Mouse (Mus musculus): ENCODE results near the gene Rasl10a. TPM values are rescaled to one million over a fixed set of nuclear protein-coding genes. Genes with fewer than 3 reads are reported as not detected.

Rasl10a gene
- total RNA-seq (2014; rRNA removed) (2.3 and 6.8 TPM in 2 replicates), polyA plus RNA-seq (2015; fragmentation: Nextera tagmentation; extraction: Ambion mirVana) (4.5 and 5.3 TPM in 2 replicates)

DNA sequence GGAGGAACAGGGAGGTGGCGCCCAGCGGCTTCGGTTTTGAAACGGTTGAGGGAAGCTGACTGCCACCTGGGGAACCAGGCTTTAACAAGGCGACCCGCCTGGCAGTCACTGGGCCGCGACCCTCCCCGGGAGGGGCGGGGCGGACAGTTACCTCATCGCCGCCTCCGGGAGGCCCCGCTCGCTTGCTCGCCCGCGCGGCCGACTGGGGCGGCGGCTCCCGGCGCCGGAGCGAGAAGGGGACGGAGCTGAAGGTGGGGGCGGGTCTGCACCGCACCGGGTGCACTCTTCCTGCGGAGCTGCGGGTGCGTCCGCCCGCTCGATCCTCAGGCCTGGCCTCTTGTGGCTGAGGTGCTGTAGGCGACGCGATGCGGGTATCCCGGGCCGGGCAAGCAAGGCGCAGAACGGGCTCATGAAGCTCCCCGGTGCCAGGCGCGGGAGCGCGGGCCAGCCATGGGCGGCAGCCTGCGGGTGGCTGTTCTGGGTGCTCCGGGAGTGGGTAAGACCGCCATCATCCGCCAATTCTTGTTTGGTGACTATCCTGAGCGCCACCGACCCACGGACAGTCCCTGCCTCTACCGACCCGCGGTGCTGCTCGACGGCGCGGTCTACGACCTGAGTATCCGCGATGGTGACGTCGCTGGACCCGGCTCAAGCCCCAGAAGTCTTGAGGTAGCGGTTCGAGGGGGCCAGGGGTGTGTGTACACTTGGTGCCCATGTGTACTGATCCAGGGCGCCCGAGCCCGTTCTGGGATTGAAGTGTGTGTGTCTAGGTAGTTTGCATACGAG, at the start of gene Rasl10a:
Rasl10a (plus strand) TSS at position 273 of the 786 bp plus-strand sequence.
- ATAC-seq (peak; percentile 7; the same call in 1 of the 2 replicates), DNase-seq (peak; percentile 45)
- Histone ChIP-seq H3K9me3 (ENCODE audit: low read length) (no peaks in the 10 kb centered on the region), H3K36me3 (ENCODE audit: insufficient read depth) (peaks cover 8% of the 10 kb centered on the region; the same call in 1 of the 2 replicates), H3K4me3 (ENCODE audit: low read depth, low read length) (peak within 1 kb of the TSS; percentile 47), H3K27ac (ENCODE audit: low read depth, low read length) (no peak within 1 kb of the TSS), H3K27me3 (ENCODE audit: insufficient read depth, low read length) (peaks cover 50% of the 10 kb centered on the region), H3K9ac (peak within 1 kb of the TSS; percentile 60), H3K4me2 (ENCODE audit: low read depth) (peak within 1 kb of the TSS; percentile 87), H3K4me1 (ENCODE audit: insufficient read depth) (peaks cover 23% of the 10 kb centered on the region)
- no peak for TF ChIP-seq CTCF (IDR thresholded peaks at IDR 0.05; ENCODE audit: low read depth)
- WGBS: 3% methylated on average over 76 of the region's 77 CpGs

GRCm38 (mm10) chr11:5008867-5009266, 49.1 kb upstream of the Rasl10a start:
- ATAC-seq: no peak
- H3K4me1 ChIP-seq (ENCODE audit: insufficient read depth): no peaks in the 10 kb centered on the region
- TF ChIP-seq CTCF (IDR thresholded peaks at IDR 0.05; ENCODE audit: low read depth): no peak

DNA sequence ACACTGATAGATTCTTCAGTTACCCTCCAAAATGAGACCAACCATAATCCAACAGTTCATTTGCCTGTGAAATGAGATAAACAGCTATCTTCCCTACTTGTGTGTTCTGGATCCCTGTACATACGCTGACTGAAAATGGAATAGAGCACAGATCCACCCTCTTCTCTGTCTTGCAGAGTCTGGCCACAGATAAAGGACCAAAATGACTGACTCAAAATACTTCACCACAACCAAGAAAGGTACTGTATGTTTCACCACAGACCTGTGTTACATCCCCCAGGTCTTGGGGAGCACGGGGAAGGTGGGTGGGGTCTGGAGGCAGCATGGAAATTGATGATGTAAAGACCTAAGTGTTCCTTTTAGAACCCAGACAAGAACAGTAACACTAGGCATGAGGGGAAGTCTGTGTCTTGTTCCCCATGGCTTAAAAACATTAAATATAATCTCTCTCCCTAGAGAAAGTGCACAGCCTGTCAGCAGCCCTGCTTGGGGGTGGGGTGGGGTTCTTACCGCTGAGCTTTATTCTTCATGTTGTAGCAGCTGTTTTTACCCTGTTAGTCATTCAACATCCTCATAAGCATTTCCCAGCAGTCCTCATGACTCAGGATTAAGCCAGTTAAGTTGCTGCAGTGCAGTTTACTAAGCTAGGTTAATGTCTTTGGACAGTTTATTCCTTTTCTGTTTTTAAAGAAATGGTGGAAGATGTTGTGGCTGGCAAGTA, 48.4 kb upstream of the Rasl10a start:
- Histone ChIP-seq H3K9me3 (ENCODE audit: low read length) (no peaks in the 10 kb centered on the region), H3K9ac (no peak overlapping the region), H3K4me1 (ENCODE audit: insufficient read depth) (no peaks in the 10 kb centered on the region), H3K36me3 (ENCODE audit: insufficient read depth) (peaks cover 30% of the 10 kb centered on the region), H3K27ac (ENCODE audit: low read depth, low read length) (no peak overlapping the region), H3K4me2 (ENCODE audit: low read depth) (no peak overlapping the region), H3K4me3 (ENCODE audit: low read depth, low read length) (no peak overlapping the region), H3K27me3 (ENCODE audit: insufficient read depth, low read length) (no peaks in the 10 kb centered on the region)
- ATAC-seq: no peak
- no peak for TF ChIP-seq CTCF (IDR thresholded peaks at IDR 0.05; ENCODE audit: low read depth)
- WGBS: 82% methylated on average over 3 of the region's 3 CpGs
- no peak for DNase-seq

More at GRCm38 (mm10) chr11:5008867-5009266, 49.1 kb upstream of the Rasl10a start:
- 81% methylated on average over 3 of the region's 3 CpGs for WGBS
- no peak for DNase-seq
- H3K4me2 ChIP-seq (ENCODE audit: low read depth): no peak overlapping the region
- no peaks in the 10 kb centered on the region for H3K9me3 ChIP-seq (ENCODE audit: low read length)
- no peak overlapping the region for H3K9ac ChIP-seq
- H3K27ac ChIP-seq (ENCODE audit: low read depth, low read length): no peak overlapping the region
- H3K36me3 ChIP-seq (ENCODE audit: insufficient read depth): peaks cover 24% of the 10 kb centered on the region
- H3K27me3 ChIP-seq (ENCODE audit: insufficient read depth, low read length): no peaks in the 10 kb centered on the region
- H3K4me3 ChIP-seq (ENCODE audit: low read depth, low read length): no peak overlapping the region

- H3K4me2 ChIP-seq (ENCODE audit: low read depth): no peak overlapping the region
- TF ChIP-seq CTCF (IDR thresholded peaks at IDR 0.05; ENCODE audit: low read depth): no peak
- H3K27me3 ChIP-seq (ENCODE audit: insufficient read depth, low read length): no peaks in the 10 kb centered on the region
- H3K4me3 ChIP-seq (ENCODE audit: low read depth, low read length): no peak overlapping the region
- no peaks in the 10 kb centered on the region for H3K9me3 ChIP-seq (ENCODE audit: low read length)
- H3K27ac ChIP-seq (ENCODE audit: low read depth, low read length): no peak overlapping the region
- H3K36me3 ChIP-seq (ENCODE audit: insufficient read depth): peaks cover 31% of the 10 kb centered on the region
- no peak for DNase-seq
- H3K9ac ChIP-seq: no peak overlapping the region
- no peak for ATAC-seq
- H3K4me1 ChIP-seq (ENCODE audit: insufficient read depth): no peaks in the 10 kb centered on the region
- 89% methylated on average over 1 of the region's 1 CpGs for WGBS
Observed at GRCm38 (mm10) chr11:5010205-5010604, 47.7 kb upstream of the Rasl10a start.

DNA sequence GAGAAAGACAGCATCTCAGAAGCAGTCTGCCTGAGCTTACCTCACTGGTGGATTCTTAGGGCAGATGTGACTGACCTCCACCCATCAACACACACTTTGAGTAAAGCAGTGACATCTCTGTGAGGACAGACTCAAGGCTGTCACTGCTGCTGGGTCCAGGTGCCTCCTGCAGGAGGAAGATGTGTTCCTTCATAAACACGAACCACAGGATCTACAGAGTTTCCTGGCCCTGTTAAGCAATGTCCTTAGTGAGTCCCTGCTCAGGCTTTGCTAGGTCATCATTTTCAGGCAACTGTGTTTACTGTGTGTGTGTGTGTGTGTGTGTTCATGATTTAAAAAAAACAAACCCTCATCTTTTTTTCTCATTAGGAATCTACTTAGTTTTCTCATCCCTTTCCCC, 46.4 kb upstream of the Rasl10a start:
- Histone ChIP-seq H3K4me2 (ENCODE audit: low read depth) (no peak overlapping the region), H3K9me3 (ENCODE audit: low read length) (no peaks in the 10 kb centered on the region), H3K36me3 (ENCODE audit: insufficient read depth) (peaks cover 44% of the 10 kb centered on the region), H3K27ac (ENCODE audit: low read depth, low read length) (no peak overlapping the region), H3K27me3 (ENCODE audit: insufficient read depth, low read length) (no peaks in the 10 kb centered on the region), H3K9ac (no peak overlapping the region), H3K4me1 (ENCODE audit: insufficient read depth) (no peaks in the 10 kb centered on the region), H3K4me3 (ENCODE audit: low read depth, low read length) (no peak overlapping the region)
- no peak for DNase-seq
- 86% methylated on average over 1 of the region's 1 CpGs for WGBS
- no peak for TF ChIP-seq CTCF (IDR thresholded peaks at IDR 0.05; ENCODE audit: low read depth)
- ATAC-seq: no peak

DNA sequence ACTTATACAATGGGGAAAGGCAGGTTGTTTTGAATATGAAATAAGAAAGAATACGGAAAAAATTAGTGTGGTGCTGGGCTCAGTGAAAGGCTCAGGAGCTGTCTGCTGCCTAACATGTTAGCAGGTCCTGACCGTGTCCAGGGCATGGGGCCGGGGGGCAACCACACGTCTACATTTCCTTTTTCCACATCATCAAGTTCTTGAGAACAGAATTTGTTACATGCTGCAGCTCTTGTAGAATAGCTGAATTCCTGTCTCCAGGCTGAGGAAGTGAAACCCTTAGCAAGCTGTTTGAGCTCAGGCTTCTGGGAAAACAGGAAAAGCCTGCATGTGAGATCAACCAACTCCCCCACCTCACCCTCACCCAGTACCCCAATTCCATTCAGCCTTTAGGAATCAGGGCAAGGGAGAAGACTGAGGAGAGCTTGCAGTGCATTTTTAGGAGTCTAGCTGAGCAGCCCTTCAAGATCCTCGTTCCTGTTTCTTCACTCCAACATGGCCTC, 45.7 kb upstream of the Rasl10a start:
- H3K9me3 ChIP-seq (ENCODE audit: low read length): no peaks in the 10 kb centered on the region
- no peaks in the 10 kb centered on the region for H3K27me3 ChIP-seq (ENCODE audit: insufficient read depth, low read length)
- peaks cover 50% of the 10 kb centered on the region for H3K36me3 ChIP-seq (ENCODE audit: insufficient read depth)
- H3K4me2 ChIP-seq (ENCODE audit: low read depth): no peak overlapping the region
- TF ChIP-seq CTCF (IDR thresholded peaks at IDR 0.05; ENCODE audit: low read depth): no peak
- DNase-seq: no peak
- 83% methylated on average over 5 of the region's 5 CpGs for WGBS
- no peak overlapping the region for H3K4me3 ChIP-seq (ENCODE audit: low read depth, low read length)
- no peak for ATAC-seq
- no peak overlapping the region for H3K9ac ChIP-seq
- H3K4me1 ChIP-seq (ENCODE audit: insufficient read depth): no peaks in the 10 kb centered on the region
- no peak overlapping the region for H3K27ac ChIP-seq (ENCODE audit: low read depth, low read length)

DNA sequence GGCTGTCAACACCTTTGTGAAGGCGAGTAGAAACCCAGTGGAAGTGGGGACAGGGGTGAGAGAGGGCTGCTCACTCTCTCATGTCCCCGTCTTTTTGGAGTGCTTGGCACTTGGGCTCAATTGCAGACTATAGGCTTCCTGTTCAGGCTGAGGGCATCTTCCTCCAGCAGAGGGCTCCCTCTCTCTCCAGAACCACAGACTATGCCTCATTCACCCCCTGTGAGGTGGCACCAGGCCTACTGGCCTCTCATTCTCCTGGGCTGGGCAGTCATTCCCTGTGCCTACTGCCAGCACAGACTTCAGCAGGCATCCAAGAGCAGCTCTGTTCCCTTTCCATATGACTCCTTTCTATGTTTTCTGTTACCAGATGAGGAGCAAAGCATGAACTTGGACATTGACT, 42.2 kb upstream of the Rasl10a start:
- peak; percentile 72 for TF ChIP-seq CTCF (IDR thresholded peaks at IDR 0.05; ENCODE audit: low read depth)
- no peaks in the 10 kb centered on the region for H3K4me1 ChIP-seq (ENCODE audit: insufficient read depth)

More for the DNA sequence above, 42.2 kb upstream of the Rasl10a start:
- Histone ChIP-seq H3K4me3 (ENCODE audit: low read depth, low read length) (no peak overlapping the region), H3K9me3 (ENCODE audit: low read length) (no peaks in the 10 kb centered on the region), H3K27me3 (ENCODE audit: insufficient read depth, low read length) (no peaks in the 10 kb centered on the region), H3K36me3 (ENCODE audit: insufficient read depth) (peaks cover 75% of the 10 kb centered on the region), H3K9ac (no peak overlapping the region), H3K27ac (ENCODE audit: low read depth, low read length) (no peak overlapping the region), H3K4me2 (ENCODE audit: low read depth) (no peak overlapping the region)
- 40% methylated on average over 2 of the region's 2 CpGs for WGBS
- DNase-seq: peak; percentile 65
- ATAC-seq: peak; percentile 88
